Mouse (Mus musculus) limb, embryonic 12.5 days (tissue): ENCODE measurements around the gene 4930453N24Rik. TPM values are rescaled to one million over a fixed set of nuclear protein-coding genes. Genes with fewer than 3 reads are reported as not detected.

Source experiments
- ATAC-seq: fragments of 200-750 bp; cut with Nextera tagmentation; 2 replicates; pipeline ENCODE4 v1.8.0; 2017; ENCODE audit warnings: low read depth, moderate TSS enrichment; ENCODE audit not compliant: insufficient number of reproducible peaks, insufficient read depth, low FRiP score, low TSS enrichment
- H3K27ac ChIP-seq: fragments of 300-500 bp; sonication (generic); 2 replicates; pipeline ENCODE4 v1.5.1; 2016; ENCODE audit warnings: mild to moderate bottlenecking, moderate library complexity
- H3K27me3 ChIP-seq: fragments of 300-500 bp; sonication (generic); 2 replicates; pipeline ENCODE4 v1.6.1; 2016; ENCODE audit warnings: mild to moderate bottlenecking, moderate library complexity
- H3K36me3 ChIP-seq: fragments of 300-500 bp; sonication (generic); 2 replicates; pipeline ENCODE4 v1.6.1; 2016; ENCODE audit warnings: mild to moderate bottlenecking, moderate library complexity
- H3K4me1 ChIP-seq: fragments of 300-500 bp; sonication (generic); replicated peaks from 2 replicates; pipeline ENCODE4 v1.6.1; 2016
- H3K4me2 ChIP-seq: fragments of 300-500 bp; sonication (generic); 2 replicates; pipeline ENCODE4 v1.6.1; 2016; ENCODE audit warnings: mild to moderate bottlenecking, moderate library complexity
- H3K4me3 ChIP-seq: fragments of 300-500 bp; sonication (generic); replicated peaks from 2 replicates; pipeline ENCODE4 v1.5.1; 2016; ENCODE audit warnings: mild to moderate bottlenecking
- H3K9ac ChIP-seq: fragments of 300-500 bp; sonication (generic); replicated peaks from 2 replicates; pipeline ENCODE4 v1.6.1; 2016; ENCODE audit warnings: mild to moderate bottlenecking, moderate library complexity
- H3K9me3 ChIP-seq: fragments of 300-500 bp; sonication (generic); 2 replicates; pipeline ENCODE4 v1.6.1; 2016; ENCODE audit warnings: mild to moderate bottlenecking, moderate library complexity
- WGBS: fragments of 180-500 bp; shearing (Covaris S2); methylation state at CpG from one replicate; pipeline ENCODE4 v1.1.7; 2016; 5-methylcytosine and 5-hydroxymethylcytosine counted together
- polyA plus RNA-seq: library from polyadenylated mRNA; unstranded; fragments of >200 nt; fragmentation: Nextera tagmentation; extraction: Ambion mirVana; gene quantifications from 2 replicates; pipeline ENCODE4 v1.2.1, GENCODE M21; 2016

Gene 4930453N24Rik
- polyA plus RNA-seq, 1 experiment from 2014 or later: 30.1 TPM

GRCm38 (mm10) chr16:64758561-64759244 is 12.3 kb downstream of the 4930453N24Rik start:
- Histone ChIP-seq H3K27me3 (no peaks in the 10 kb centered on the region), H3K27ac (no peak overlapping the region), H3K4me3 (no peak overlapping the region), H3K4me2 (no peak overlapping the region), H3K36me3 (peaks cover 17% of the 10 kb centered on the region), H3K9me3 (peaks cover 13% of the 10 kb centered on the region), H3K4me1 (no peaks in the 10 kb centered on the region), H3K9ac (no peak overlapping the region)
- WGBS: 81% methylated on average over 6 of the region's 6 CpGs
- ATAC-seq: no peak

GRCm38 (mm10) chr16:64757666-64758400 is 13.1 kb downstream of the 4930453N24Rik start:
- 88% methylated on average over 7 of the region's 7 CpGs for WGBS
- Histone ChIP-seq H3K4me2 (no peak overlapping the region), H3K4me1 (no peaks in the 10 kb centered on the region), H3K27ac (no peak overlapping the region), H3K9me3 (peaks cover 5% of the 10 kb centered on the region; the same call in 1 of the 2 replicates), H3K27me3 (no peaks in the 10 kb centered on the region), H3K9ac (no peak overlapping the region), H3K36me3 (peaks cover 8% of the 10 kb centered on the region), H3K4me3 (no peak overlapping the region)
- no peak for ATAC-seq

DNA sequence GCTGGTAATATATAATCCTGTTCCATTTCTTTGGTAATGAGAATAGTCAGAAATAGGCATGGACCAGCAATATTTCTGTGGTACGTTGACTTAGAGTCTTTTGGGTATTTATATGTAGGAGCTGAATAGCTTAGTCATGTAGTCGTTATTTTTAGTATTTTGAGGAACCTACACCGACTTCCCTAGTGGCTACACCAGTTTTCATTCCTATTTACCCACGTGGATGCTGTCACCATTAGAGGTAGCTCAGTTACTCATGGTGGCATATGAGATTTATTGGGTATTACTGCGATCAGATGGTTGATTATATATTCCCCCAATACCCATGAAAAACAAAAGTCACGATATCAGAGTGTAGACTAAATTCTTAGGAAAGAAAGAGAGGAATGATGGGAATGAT is 14.6 kb downstream of the 4930453N24Rik start:
- no peak overlapping the region for H3K27ac ChIP-seq
- H3K4me3 ChIP-seq: no peak overlapping the region
- 73% methylated on average over 6 of the region's 6 CpGs for WGBS
- no peaks in the 10 kb centered on the region for H3K36me3 ChIP-seq
- H3K4me1 ChIP-seq: no peaks in the 10 kb centered on the region
- H3K9me3 ChIP-seq: 0 out of 2 replicates have a peak, but pooled peaks cover 4% of the 10 kb centered on the region
- no peak for ATAC-seq
- no peak overlapping the region for H3K9ac ChIP-seq
- H3K4me2 ChIP-seq: no peak overlapping the region
- H3K27me3 ChIP-seq: no peaks in the 10 kb centered on the region

GRCm38 (mm10) chr16:64754743-64755139 is 16.2 kb downstream of the 4930453N24Rik start:
- H3K9me3 ChIP-seq: 0 out of 2 replicates have a peak, but pooled peaks cover 4% of the 10 kb centered on the region
- H3K27ac ChIP-seq: no peak overlapping the region
- ATAC-seq: no peak
- H3K4me2 ChIP-seq: no peak overlapping the region
- no peak overlapping the region for H3K9ac ChIP-seq
- H3K36me3 ChIP-seq: no peaks in the 10 kb centered on the region
- no peaks in the 10 kb centered on the region for H3K4me1 ChIP-seq
- no peak overlapping the region for H3K4me3 ChIP-seq
- 37% methylated on average over 3 of the region's 3 CpGs for WGBS
- H3K27me3 ChIP-seq: no peaks in the 10 kb centered on the region

- no peak overlapping the region for H3K4me3 ChIP-seq
- no peak for ATAC-seq
- no peak overlapping the region for H3K27ac ChIP-seq
- no peaks in the 10 kb centered on the region for H3K27me3 ChIP-seq
- no peak overlapping the region for H3K4me2 ChIP-seq
- 62% methylated on average over 3 of the region's 3 CpGs for WGBS
- H3K9me3 ChIP-seq: 0 out of 2 replicates have a peak, but pooled peaks cover 4% of the 10 kb centered on the region
- no peaks in the 10 kb centered on the region for H3K36me3 ChIP-seq
- H3K9ac ChIP-seq: no peak overlapping the region
- no peaks in the 10 kb centered on the region for H3K4me1 ChIP-seq
These were observed 16.8 kb downstream of the 4930453N24Rik start for GRCm38 (mm10) chr16:64753990-64754742.

DNA sequence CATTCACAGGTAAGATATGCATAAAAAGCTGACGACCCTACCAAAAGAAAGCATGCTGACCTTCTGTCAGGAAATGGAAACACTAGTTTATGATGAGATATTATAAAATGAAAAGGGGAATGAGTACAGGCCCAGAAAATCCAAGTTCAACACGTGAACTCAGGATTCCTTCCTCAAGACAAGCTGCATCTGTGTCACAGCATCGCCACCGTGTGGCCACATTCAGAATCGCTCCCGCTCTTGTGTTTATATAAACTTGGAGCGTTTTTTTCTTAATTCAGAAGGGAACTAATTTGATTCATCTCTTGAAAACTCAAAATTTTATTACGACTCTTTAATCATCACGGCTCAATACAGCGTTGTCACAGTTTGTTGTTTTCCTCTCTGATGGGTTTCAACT is 22.7 kb downstream of the 4930453N24Rik start:
- 9% methylated on average over 10 of the region's 10 CpGs for WGBS
- Histone ChIP-seq H3K4me1 (no peaks in the 10 kb centered on the region), H3K36me3 (no peaks in the 10 kb centered on the region), H3K27ac (no peak overlapping the region), H3K9me3 (no peaks in the 10 kb centered on the region), H3K27me3 (no peaks in the 10 kb centered on the region), H3K9ac (no peak overlapping the region), H3K4me3 (no peak overlapping the region), H3K4me2 (no peak overlapping the region)
- ATAC-seq: no peak

DNA sequence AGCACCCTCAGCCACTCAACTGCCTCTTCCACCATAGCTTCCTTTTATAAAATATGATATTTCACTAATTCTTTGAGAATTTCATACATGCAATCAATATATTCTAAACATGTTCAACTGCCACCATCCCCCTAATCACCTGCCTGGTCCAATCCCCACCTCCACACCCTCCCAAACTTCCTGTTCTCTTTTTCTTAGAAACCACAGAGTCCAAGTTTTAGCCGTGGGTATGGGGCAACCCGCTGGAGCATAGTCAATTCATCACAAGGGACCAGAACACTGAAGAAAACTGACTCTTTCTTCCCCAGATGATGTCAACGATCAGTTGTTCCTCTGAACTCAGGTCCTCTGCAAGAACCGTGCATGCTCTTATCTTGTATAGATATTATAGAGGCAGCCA is 25.9 kb downstream of the 4930453N24Rik start:
- no peak for ATAC-seq
- no peaks in the 10 kb centered on the region for H3K27me3 ChIP-seq
- no peak overlapping the region for H3K9ac ChIP-seq
- no peaks in the 10 kb centered on the region for H3K4me1 ChIP-seq
- H3K4me3 ChIP-seq: no peak overlapping the region
- no peaks in the 10 kb centered on the region for H3K36me3 ChIP-seq
- no peak overlapping the region for H3K4me2 ChIP-seq
- H3K27ac ChIP-seq: no peak overlapping the region
- H3K9me3 ChIP-seq: no peaks in the 10 kb centered on the region
- 88% methylated on average over 4 of the region's 4 CpGs for WGBS

DNA sequence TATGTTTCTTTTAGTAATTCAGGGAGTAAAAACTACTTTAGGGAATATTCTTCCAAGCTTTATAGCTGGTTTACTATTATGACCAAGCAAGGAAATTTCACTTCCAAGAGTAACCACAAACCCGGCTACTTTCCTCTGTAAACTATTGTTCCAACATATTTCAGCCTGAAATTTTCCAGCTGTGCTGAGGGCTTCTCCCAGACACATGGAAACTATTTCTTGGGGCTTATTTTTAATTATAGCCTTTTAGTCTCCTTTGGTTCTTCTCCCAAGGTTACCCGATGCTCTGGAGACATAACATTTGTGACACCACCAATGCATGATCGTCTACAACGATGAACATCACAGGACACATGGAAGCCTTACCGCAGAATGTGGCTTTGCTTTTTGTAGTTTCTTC is 33.7 kb downstream of the 4930453N24Rik start:
- no peaks in the 10 kb centered on the region for H3K27me3 ChIP-seq
- 64% methylated on average over 5 of the region's 5 CpGs for WGBS
- no peak overlapping the region for H3K9ac ChIP-seq
- no peak for ATAC-seq
- no peaks in the 10 kb centered on the region for H3K4me1 ChIP-seq
- H3K36me3 ChIP-seq: no peaks in the 10 kb centered on the region
- no peak overlapping the region for H3K4me3 ChIP-seq
- no peaks in the 10 kb centered on the region for H3K9me3 ChIP-seq
- no peak overlapping the region for H3K27ac ChIP-seq
- H3K4me2 ChIP-seq: no peak overlapping the region

GRCm38 (mm10) chr16:64723273-64724057 is 47.5 kb downstream of the 4930453N24Rik start:
- ATAC-seq: peak; percentile 82
- no peaks in the 10 kb centered on the region for H3K9me3 ChIP-seq
- no peaks in the 10 kb centered on the region for H3K36me3 ChIP-seq
- H3K9ac ChIP-seq: no peak overlapping the region
- no peak overlapping the region for H3K4me2 ChIP-seq
- H3K27ac ChIP-seq: no peak overlapping the region
- no peak overlapping the region for H3K4me3 ChIP-seq
- H3K27me3 ChIP-seq: peaks cover 24% of the 10 kb centered on the region; the same call in 1 of the 2 replicates
- 30% methylated on average over 4 of the region's 4 CpGs for WGBS
- peaks cover 10% of the 10 kb centered on the region for H3K4me1 ChIP-seq

- H3K4me2 ChIP-seq: no peak overlapping the region
- no peak for ATAC-seq
- H3K4me1 ChIP-seq: peaks cover 27% of the 10 kb centered on the region
- H3K4me3 ChIP-seq: no peak overlapping the region
- H3K27ac ChIP-seq: no peak overlapping the region
- 76% methylated on average over 5 of the region's 5 CpGs for WGBS
- no peaks in the 10 kb centered on the region for H3K36me3 ChIP-seq
- H3K9me3 ChIP-seq: no peaks in the 10 kb centered on the region
- H3K9ac ChIP-seq: no peak overlapping the region
- H3K27me3 ChIP-seq: peaks cover 24% of the 10 kb centered on the region; the same call in 1 of the 2 replicates
These were observed 49.4 kb downstream of the 4930453N24Rik start for GRCm38 (mm10) chr16:64721542-64721941.
